Mouse (Mus musculus): ENCODE results near the gene Dgkg. TPM values are rescaled to one million over a fixed set of nuclear protein-coding genes. Genes with fewer than 3 reads are reported as not detected.

Gene Dgkg
- total and polyA plus RNA-seq, 3 experiments, result 0.33 TPM; not detected in 2

- DNase-seq (ENCODE audit: low spot score), result no peak
- TF ChIP-seq POLR2AphosphoS5 (IDR thresholded peaks at IDR 0.05; ENCODE audit: insufficient replicate concordance, low read depth, low read length), result no peak
- TF ChIP-seq GATA1 (IDR thresholded peaks at IDR 0.05; ENCODE audit: borderline replicate concordance, low read length), result no peak
- TF ChIP-seq CTCF (IDR thresholded peaks at IDR 0.05; ENCODE audit: low read depth, low read length), result no peak
- TF ChIP-seq GATA2 (IDR thresholded peaks at IDR 0.05; ENCODE audit: borderline replicate concordance, low read depth, low read length), result no peak
- no peak for TF ChIP-seq TAL1 (conservative IDR thresholded peaks at IDR 0.05; ENCODE audit: low read depth, low read length)
- H3K9me3 ChIP-seq (replicated peaks), result no peaks in the 10 kb centered on the region
- no peak for ATAC-seq (ENCODE audit: extremely low read depth, insufficient number of reproducible peaks, low FRiP score, poor library complexity, severe bottlenecking)
- H3K4me1 ChIP-seq (ENCODE audit: insufficient read depth, low read depth, low read length), result no peaks in the 10 kb centered on the region
- H3K27me3 ChIP-seq (ENCODE audit: insufficient read depth, low read length), result peaks cover 3% of the 10 kb centered on the region; the same call in 1 of the 2 replicates
- no peaks in the 10 kb centered on the region for H3K36me3 ChIP-seq (replicated peaks)
- no peak overlapping the region for H3K4me3 ChIP-seq (ENCODE audit: low read depth, low read length)
These were observed 159.0 kb downstream of the Dgkg start for GRCm38 (mm10) chr16:22497976-22498375.

- no peaks in the 10 kb centered on the region for H3K9me3 ChIP-seq (replicated peaks)
- no peaks in the 10 kb centered on the region for H3K36me3 ChIP-seq (replicated peaks)
- no peaks in the 10 kb centered on the region for H3K4me1 ChIP-seq (ENCODE audit: insufficient read depth, low read depth, low read length)
- no peak overlapping the region for H3K4me3 ChIP-seq (ENCODE audit: low read depth, low read length)
- DNase-seq (ENCODE audit: low spot score), result no peak
- TF ChIP-seq TAL1 (conservative IDR thresholded peaks at IDR 0.05; ENCODE audit: low read depth, low read length) (no peak), POLR2AphosphoS5 (IDR thresholded peaks at IDR 0.05; ENCODE audit: insufficient replicate concordance, low read depth, low read length) (no peak), GATA1 (IDR thresholded peaks at IDR 0.05; ENCODE audit: borderline replicate concordance, low read length) (no peak), CTCF (IDR thresholded peaks at IDR 0.05; ENCODE audit: low read depth, low read length) (no peak), GATA2 (IDR thresholded peaks at IDR 0.05; ENCODE audit: borderline replicate concordance, low read depth, low read length) (no peak)
- 0 out of 2 replicates have a peak, but pooled peaks cover 3% of the 10 kb centered on the region for H3K27me3 ChIP-seq (ENCODE audit: insufficient read depth, low read length)
- ATAC-seq (ENCODE audit: extremely low read depth, insufficient number of reproducible peaks, low FRiP score, poor library complexity, severe bottlenecking), result no peak
These were observed 161.8 kb downstream of the Dgkg start for GRCm38 (mm10) chr16:22495259-22495658.

- Histone ChIP-seq H3K27me3 (ENCODE audit: insufficient read depth, low read length) (0 out of 2 replicates have a peak, but pooled peaks cover under 1% of the 10 kb centered on the region), H3K9me3 (replicated peaks) (no peaks in the 10 kb centered on the region), H3K4me3 (ENCODE audit: low read depth, low read length) (no peak overlapping the region), H3K36me3 (replicated peaks) (no peaks in the 10 kb centered on the region), H3K4me1 (ENCODE audit: insufficient read depth, low read depth, low read length) (no peaks in the 10 kb centered on the region)
- DNase-seq (ENCODE audit: low spot score) (no peak), ATAC-seq (ENCODE audit: extremely low read depth, insufficient number of reproducible peaks, low FRiP score, poor library complexity, severe bottlenecking) (no peak)
- TF ChIP-seq CTCF (IDR thresholded peaks at IDR 0.05; ENCODE audit: low read depth, low read length) (no peak), TAL1 (conservative IDR thresholded peaks at IDR 0.05; ENCODE audit: low read depth, low read length) (no peak), GATA2 (IDR thresholded peaks at IDR 0.05; ENCODE audit: borderline replicate concordance, low read depth, low read length) (no peak), GATA1 (IDR thresholded peaks at IDR 0.05; ENCODE audit: borderline replicate concordance, low read length) (no peak), POLR2AphosphoS5 (IDR thresholded peaks at IDR 0.05; ENCODE audit: insufficient replicate concordance, low read depth, low read length) (no peak)
These were observed 162.2 kb downstream of the Dgkg start for GRCm38 (mm10) chr16:22494815-22495214.

- Histone ChIP-seq H3K9me3 (replicated peaks) (no peaks in the 10 kb centered on the region), H3K4me3 (ENCODE audit: low read depth, low read length) (no peak overlapping the region), H3K27me3 (ENCODE audit: insufficient read depth, low read length) (no peaks in the 10 kb centered on the region), H3K4me1 (ENCODE audit: insufficient read depth, low read depth, low read length) (no peaks in the 10 kb centered on the region), H3K36me3 (replicated peaks) (no peaks in the 10 kb centered on the region)
- ATAC-seq (ENCODE audit: extremely low read depth, insufficient number of reproducible peaks, low FRiP score, poor library complexity, severe bottlenecking), result no peak
- no peak for DNase-seq (ENCODE audit: low spot score)
- TF ChIP-seq TAL1 (conservative IDR thresholded peaks at IDR 0.05; ENCODE audit: low read depth, low read length) (no peak), GATA1 (IDR thresholded peaks at IDR 0.05; ENCODE audit: borderline replicate concordance, low read length) (no peak), GATA2 (IDR thresholded peaks at IDR 0.05; ENCODE audit: borderline replicate concordance, low read depth, low read length) (no peak), CTCF (IDR thresholded peaks at IDR 0.05; ENCODE audit: low read depth, low read length) (no peak), POLR2AphosphoS5 (IDR thresholded peaks at IDR 0.05; ENCODE audit: insufficient replicate concordance, low read depth, low read length) (no peak)
These were observed 163.6 kb downstream of the Dgkg start for GRCm38 (mm10) chr16:22493396-22493795.

GRCm38 (mm10) chr16:22491446-22492166, 165.4 kb downstream of the Dgkg start:
- no peaks in the 10 kb centered on the region for H3K9me3 ChIP-seq (replicated peaks)
- DNase-seq (ENCODE audit: low spot score) (no peak), ATAC-seq (ENCODE audit: extremely low read depth, insufficient number of reproducible peaks, low FRiP score, poor library complexity, severe bottlenecking) (no peak)
- H3K27me3 ChIP-seq (ENCODE audit: insufficient read depth, low read length), result no peaks in the 10 kb centered on the region
- no peaks in the 10 kb centered on the region for H3K36me3 ChIP-seq (replicated peaks)
- H3K4me1 ChIP-seq (ENCODE audit: insufficient read depth, low read depth, low read length), result no peaks in the 10 kb centered on the region
- no peak for TF ChIP-seq TAL1 (conservative IDR thresholded peaks at IDR 0.05; ENCODE audit: low read depth, low read length)
- H3K4me3 ChIP-seq (ENCODE audit: low read depth, low read length), result no peak overlapping the region

- Histone ChIP-seq H3K4me1 (ENCODE audit: insufficient read depth, low read depth, low read length) (no peaks in the 10 kb centered on the region), H3K9me3 (replicated peaks) (no peaks in the 10 kb centered on the region), H3K27me3 (ENCODE audit: insufficient read depth, low read length) (no peaks in the 10 kb centered on the region), H3K36me3 (replicated peaks) (no peaks in the 10 kb centered on the region), H3K4me3 (ENCODE audit: low read depth, low read length) (no peak overlapping the region)
- TF ChIP-seq GATA2 (IDR thresholded peaks at IDR 0.05; ENCODE audit: borderline replicate concordance, low read depth, low read length) (no peak), POLR2AphosphoS5 (IDR thresholded peaks at IDR 0.05; ENCODE audit: insufficient replicate concordance, low read depth, low read length) (no peak), TAL1 (conservative IDR thresholded peaks at IDR 0.05; ENCODE audit: low read depth, low read length) (no peak)
- DNase-seq (ENCODE audit: low spot score), result no peak
- no peak for ATAC-seq (ENCODE audit: extremely low read depth, insufficient number of reproducible peaks, low FRiP score, poor library complexity, severe bottlenecking)
These were observed 173.1 kb downstream of the Dgkg start for GRCm38 (mm10) chr16:22483900-22484299.

Measured in G1E (cell line).